Mouse (Mus musculus): ENCODE data around the gene Ndufaf8. TPM values are rescaled to one million over a fixed set of nuclear protein-coding genes. Genes with fewer than 3 reads are reported as not detected.

Ndufaf8 gene
- polyA plus RNA-seq (2015; fragmentation: Nextera tagmentation; extraction: Ambion mirVana) = 153 TPM in 2 replicates

DNA sequence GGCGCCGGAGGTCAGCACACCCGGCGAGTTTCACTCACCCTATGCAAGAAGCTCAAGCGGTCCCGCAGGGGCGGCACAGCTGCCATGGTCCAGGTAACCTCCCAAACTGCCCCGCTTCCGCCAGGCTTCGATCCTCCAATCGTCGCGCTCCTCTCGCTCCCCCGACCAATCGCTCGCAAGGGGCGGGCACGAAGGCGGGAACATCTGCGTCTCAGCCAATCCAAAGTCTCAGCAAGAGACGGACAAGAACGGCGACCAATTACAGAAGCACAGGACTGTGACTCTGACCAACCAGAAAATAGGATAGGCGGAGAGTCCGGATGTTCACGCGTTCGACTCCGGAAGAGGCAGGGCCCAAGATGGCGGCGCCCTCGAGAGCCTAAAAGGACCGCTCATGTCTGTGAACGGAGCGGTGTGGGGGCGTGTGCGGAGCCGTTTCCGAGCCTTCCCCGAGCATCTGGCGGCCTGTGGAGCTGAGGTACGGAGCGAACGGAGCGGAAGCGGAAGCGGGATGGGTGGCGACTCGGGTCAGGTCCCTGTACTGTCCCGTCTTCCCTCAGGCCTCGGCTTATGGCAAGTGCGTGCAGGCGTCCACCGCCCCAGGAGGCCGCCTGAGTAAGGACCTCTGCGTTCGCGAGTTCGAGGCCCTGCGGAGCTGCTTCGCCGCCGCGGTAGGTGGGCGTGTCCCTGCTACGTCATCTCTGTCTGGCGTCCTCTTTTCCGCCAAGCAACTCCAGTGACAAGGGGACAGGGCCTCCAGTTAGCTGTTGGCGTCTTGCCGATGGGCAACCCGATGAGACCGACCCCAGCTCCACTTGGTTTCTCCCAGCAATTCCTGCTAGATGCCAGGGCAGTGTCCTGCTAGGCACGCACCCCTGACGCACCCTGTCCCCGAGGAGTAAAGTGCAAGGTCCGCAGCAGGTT lies at the start of gene Ndufaf8, which contains the start of gene Tepsin:
Ndufaf8 (plus strand) TSS at position 341 of the 924 bp plus-strand sequence.
Tepsin (minus strand) TSS at position 144 of the 924 bp plus-strand sequence.
- Histone ChIP-seq H3K27ac (ENCODE audit: low read depth, low read length) (peak within 1 kb of the TSS; percentile 98), H3K4me1 (replicated peaks; ENCODE audit: control insufficient read depth, insufficient read depth, low read length) (peaks cover 11% of the 10 kb centered on the region; the same call in 1 of the 2 replicates), H3K9me3 (ENCODE audit: control insufficient read depth) (no peaks in the 10 kb centered on the region), H3K36me3 (ENCODE audit: control insufficient read depth, insufficient read depth) (peaks cover 37% of the 10 kb centered on the region), H3K4me2 (replicated peaks; ENCODE audit: low read depth) (peak within 1 kb of the TSS; percentile 90), H3K27me3 (replicated peaks; ENCODE audit: control insufficient read depth, insufficient read depth, low read length) (no peaks in the 10 kb centered on the region), H3K9ac (ENCODE audit: low read depth, low read length) (peak within 1 kb of the TSS; percentile 80), H3K4me3 (ENCODE audit: low read depth, low read length) (peak within 1 kb of the TSS; percentile 86)
- ATAC-seq = peak; percentile 96
- WGBS = under 1% methylated on average over 77 of the region's 77 CpGs
- no peak for TF ChIP-seq CTCF (IDR thresholded peaks at IDR 0.05; ENCODE audit: low read depth)

DNA sequence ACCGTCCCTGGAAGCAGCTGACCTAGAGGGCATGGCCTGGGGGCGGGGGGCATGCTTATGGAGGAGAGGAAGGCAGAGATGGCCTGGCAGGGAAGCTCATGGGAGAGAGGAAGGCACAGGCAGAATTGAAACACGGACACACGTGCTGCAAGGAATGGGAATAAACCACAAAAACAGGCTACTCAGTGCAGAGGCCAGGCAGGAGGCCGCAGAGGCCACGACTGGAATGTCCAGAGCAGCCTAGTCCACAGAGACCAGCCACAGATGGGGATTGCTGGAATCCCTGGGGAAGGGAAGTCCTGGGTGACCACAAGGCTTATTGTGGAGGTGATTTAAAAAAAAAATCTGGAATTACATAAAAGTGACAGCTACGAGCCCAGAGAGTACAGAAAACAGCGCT lies 49.7 kb upstream of the Ndufaf8 start:
- Histone ChIP-seq H3K9me3 (ENCODE audit: control insufficient read depth) (no peaks in the 10 kb centered on the region), H3K36me3 (ENCODE audit: control insufficient read depth, insufficient read depth) (no peaks in the 10 kb centered on the region), H3K4me3 (ENCODE audit: low read depth, low read length) (no peak overlapping the region), H3K27ac (ENCODE audit: low read depth, low read length) (no peak overlapping the region), H3K9ac (ENCODE audit: low read depth, low read length) (no peak overlapping the region), H3K27me3 (replicated peaks; ENCODE audit: control insufficient read depth, insufficient read depth, low read length) (peaks cover 30% of the 10 kb centered on the region), H3K4me1 (replicated peaks; ENCODE audit: control insufficient read depth, insufficient read depth, low read length) (no peaks in the 10 kb centered on the region), H3K4me2 (replicated peaks; ENCODE audit: low read depth) (no peak overlapping the region)
- 87% methylated on average over 8 of the region's 8 CpGs for WGBS
- no peak for ATAC-seq
- no peak for TF ChIP-seq CTCF (IDR thresholded peaks at IDR 0.05; ENCODE audit: low read depth)

DNA sequence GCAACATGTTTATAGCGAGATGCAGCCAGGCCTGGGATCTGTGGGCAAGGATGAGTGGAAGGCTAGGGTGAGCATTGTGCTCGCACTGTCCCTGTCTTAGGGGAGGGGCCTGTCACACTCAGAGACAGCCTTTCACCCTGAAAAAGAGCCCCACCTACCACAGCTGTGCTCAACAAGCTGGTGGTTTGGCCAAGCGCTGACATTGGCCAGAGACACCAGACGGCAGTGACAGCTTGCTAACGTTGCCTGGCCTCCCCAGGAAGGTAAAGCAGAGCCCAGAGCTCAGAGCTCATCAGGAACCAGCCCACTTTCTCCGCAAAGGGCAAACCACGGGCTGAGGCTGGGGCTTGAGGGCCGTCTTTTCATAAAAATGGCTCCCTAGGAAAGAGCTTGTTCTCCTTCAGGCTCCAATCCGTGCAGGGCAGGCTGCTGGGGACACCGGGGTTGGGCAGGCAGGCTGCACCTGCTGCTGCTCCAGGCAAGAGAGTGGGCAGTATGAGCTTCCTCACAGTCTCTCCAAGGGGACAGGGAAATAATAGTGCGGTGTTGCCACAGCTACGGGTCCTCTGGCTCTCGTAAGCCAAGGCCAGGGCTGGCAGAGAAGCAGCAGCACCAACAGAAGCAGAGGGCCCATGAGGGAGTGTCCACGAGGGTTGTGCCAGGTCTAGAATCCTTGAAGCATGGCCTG lies 47.5 kb upstream of the Ndufaf8 start:
- Histone ChIP-seq H3K4me3 (ENCODE audit: low read depth, low read length) (no peak overlapping the region), H3K9me3 (ENCODE audit: control insufficient read depth) (no peaks in the 10 kb centered on the region), H3K9ac (ENCODE audit: low read depth, low read length) (no peak overlapping the region), H3K27me3 (replicated peaks; ENCODE audit: control insufficient read depth, insufficient read depth, low read length) (peaks cover 26% of the 10 kb centered on the region), H3K4me1 (replicated peaks; ENCODE audit: control insufficient read depth, insufficient read depth, low read length) (no peaks in the 10 kb centered on the region), H3K27ac (ENCODE audit: low read depth, low read length) (no peak overlapping the region), H3K36me3 (ENCODE audit: control insufficient read depth, insufficient read depth) (no peaks in the 10 kb centered on the region), H3K4me2 (replicated peaks; ENCODE audit: low read depth) (no peak overlapping the region)
- 54% methylated on average over 14 of the region's 14 CpGs for WGBS
- TF ChIP-seq CTCF (IDR thresholded peaks at IDR 0.05; ENCODE audit: low read depth) = no peak
- no peak for ATAC-seq

DNA sequence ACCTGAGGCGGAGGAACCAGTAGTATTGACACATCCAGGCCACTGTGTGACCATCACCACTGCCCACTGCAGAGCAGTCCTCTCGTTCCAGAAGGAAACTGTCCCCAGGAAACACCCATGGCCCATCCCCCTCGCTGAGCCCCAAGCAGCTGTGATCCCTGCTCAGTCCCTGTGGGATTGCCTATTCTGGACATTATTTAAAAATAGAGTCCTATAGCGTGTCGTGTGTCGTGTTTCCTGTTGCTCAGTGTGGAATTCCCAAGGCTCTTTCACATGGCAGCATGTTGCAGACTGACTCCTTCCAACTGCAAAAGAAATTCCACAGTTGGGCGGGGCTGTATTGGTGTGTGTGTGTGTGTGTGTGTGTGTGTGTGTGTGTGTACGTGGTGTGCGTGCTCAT lies 46.5 kb upstream of the Ndufaf8 start:
- no peaks in the 10 kb centered on the region for H3K36me3 ChIP-seq (ENCODE audit: control insufficient read depth, insufficient read depth)
- H3K9me3 ChIP-seq (ENCODE audit: control insufficient read depth) = no peaks in the 10 kb centered on the region
- WGBS = 47% methylated on average over 9 of the region's 9 CpGs
- ATAC-seq = peak; percentile 19; the same call in 1 of the 2 replicates
- TF ChIP-seq CTCF (IDR thresholded peaks at IDR 0.05; ENCODE audit: low read depth) = no peak
- peaks cover 17% of the 10 kb centered on the region; the same call in 1 of the 2 replicates for H3K27me3 ChIP-seq (replicated peaks; ENCODE audit: control insufficient read depth, insufficient read depth, low read length)
- H3K9ac ChIP-seq (ENCODE audit: low read depth, low read length) = no peak overlapping the region
- no peak overlapping the region for H3K4me3 ChIP-seq (ENCODE audit: low read depth, low read length)
- H3K4me1 ChIP-seq (replicated peaks; ENCODE audit: control insufficient read depth, insufficient read depth, low read length) = no peaks in the 10 kb centered on the region
- no peak overlapping the region for H3K27ac ChIP-seq (ENCODE audit: low read depth, low read length)
- no peak overlapping the region for H3K4me2 ChIP-seq (replicated peaks; ENCODE audit: low read depth)

DNA sequence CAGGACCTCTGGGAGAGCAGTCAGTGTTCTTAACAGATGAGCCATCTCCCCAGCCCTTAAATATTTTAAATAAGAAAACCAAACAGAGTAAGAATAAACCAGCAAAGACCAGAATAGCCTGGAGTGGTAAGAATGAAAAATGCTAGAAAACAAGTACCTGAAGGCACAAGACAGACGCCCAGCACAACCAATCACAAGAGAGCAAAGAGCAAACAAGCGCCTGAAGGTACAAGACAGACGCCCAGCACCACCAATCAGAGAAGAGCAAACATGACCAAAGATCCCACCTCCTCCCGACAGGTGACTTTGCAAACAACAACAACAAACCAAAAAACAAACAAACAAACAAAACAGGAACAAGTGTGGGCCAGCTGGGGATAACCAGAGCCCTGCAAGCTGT lies 44.9 kb upstream of the Ndufaf8 start:
- Histone ChIP-seq H3K27me3 (replicated peaks; ENCODE audit: control insufficient read depth, insufficient read depth, low read length) (peaks cover 1% of the 10 kb centered on the region; the same call in 1 of the 2 replicates), H3K4me2 (replicated peaks; ENCODE audit: low read depth) (no peak overlapping the region), H3K9me3 (ENCODE audit: control insufficient read depth) (no peaks in the 10 kb centered on the region), H3K4me3 (ENCODE audit: low read depth, low read length) (no peak overlapping the region), H3K4me1 (replicated peaks; ENCODE audit: control insufficient read depth, insufficient read depth, low read length) (no peaks in the 10 kb centered on the region), H3K27ac (ENCODE audit: low read depth, low read length) (no peak overlapping the region), H3K36me3 (ENCODE audit: control insufficient read depth, insufficient read depth) (no peaks in the 10 kb centered on the region), H3K9ac (ENCODE audit: low read depth, low read length) (no peak overlapping the region)
- TF ChIP-seq CTCF (IDR thresholded peaks at IDR 0.05; ENCODE audit: low read depth) = no peak
- WGBS = 82% methylated on average over 4 of the region's 4 CpGs
- no peak for ATAC-seq

All from intestine, postnatal 0 days (tissue).